Mouse (Mus musculus) cerebellum, adult 9-11 months (tissue): ENCODE data around the gene Pon2.

Source experiments
- DNase-seq: peaks from one replicate; pipeline ENCODE4 v3.0.0; 2022

Gene Pon2

GRCm38 (mm10) chr6:5222080-5222479 lies 76.2 kb downstream of the Pon2 start:
- no peak for DNase-seq

- DNase-seq: no peak
Observed at GRCm38 (mm10) chr6:5218190-5218589, 80.1 kb downstream of the Pon2 start.
